Mouse (Mus musculus) MEL (cell line): Measurements from ENCODE around the gene Cntn1. TPM values are rescaled to one million over a fixed set of nuclear protein-coding genes. Genes with fewer than 3 reads are reported as not detected.

Source experiments
- DNase-seq: peaks from one replicate; pipeline ENCODE4 v3.0.0; 2011; ENCODE audit warnings: low read depth, low spot score
- H3K27ac ChIP-seq: 2 replicates; pipeline ENCODE4 v1.5.1; 2012; ENCODE audit warnings: low read depth, mild to moderate bottlenecking, control low read depth, low read length, moderate library complexity; ENCODE audit not compliant: control insufficient read depth
- H3K27me3 ChIP-seq, 2 experiments: fragments of 150-350 bp in 1 of 2; sonication (generic) in 1 of 2; 2 replicates each; pipeline ENCODE4 v1.6.1; 2012; ENCODE audit warnings: low read length in 2 of 2, mild to moderate bottlenecking in 2 of 2, improper control_type of control experiment in 1 of 2, moderate library complexity in 1 of 2; ENCODE audit not compliant: insufficient read depth in 2 of 2, control insufficient read depth in 1 of 2
- H3K36me3 ChIP-seq, 2 experiments: 2 replicates each; pipeline ENCODE4 v1.6.1; 2012 to 2014; ENCODE audit warnings: low read length in 2 of 2, improper control_type of control experiment in 1 of 2, inconsistent platforms in 1 of 2, mild to moderate bottlenecking in 1 of 2; ENCODE audit not compliant: insufficient read depth in 2 of 2, control insufficient read depth in 1 of 2
- H3K4me1 ChIP-seq, 2 experiments: fragments of 150-350 bp in 1 of 2; sonication (generic) in 1 of 2; 2 replicates each; pipeline ENCODE4 v1.6.1; 2012; ENCODE audit warnings: low read length in 2 of 2, improper control_type of control experiment in 1 of 2, mild to moderate bottlenecking in 1 of 2; ENCODE audit not compliant: insufficient read depth in 2 of 2, control insufficient read depth in 1 of 2
- H3K4me3 ChIP-seq, 2 experiments: fragments of 150-350 bp in 1 of 2; sonication (generic) in 1 of 2; 2 replicates each; pipeline ENCODE4 v1.5.1; 2012; ENCODE audit warnings: low read depth in 2 of 2, low read length in 2 of 2, mild to moderate bottlenecking in 2 of 2, moderate library complexity in 2 of 2, control low read depth in 1 of 2, improper control_type of control experiment in 1 of 2; ENCODE audit not compliant: control insufficient read depth in 1 of 2, insufficient read depth in 1 of 2
- H3K79me2 ChIP-seq: 2 replicates; pipeline ENCODE4 v1.6.1; 2012; ENCODE audit warnings: mild to moderate bottlenecking, low read length, moderate library complexity; ENCODE audit not compliant: control insufficient read depth, poor library complexity, insufficient read depth
- H3K9ac ChIP-seq: 2 replicates; pipeline ENCODE4 v1.6.1; 2012; ENCODE audit warnings: low read depth, mild to moderate bottlenecking, control low read depth, low read length, moderate library complexity; ENCODE audit not compliant: control insufficient read depth, poor library complexity, severe bottlenecking
- H3K9me3 ChIP-seq: fragments of 150-350 bp; sonication (generic); replicated peaks from 2 replicates; pipeline ENCODE4 v1.6.1; 2012; ENCODE audit warnings: mild to moderate bottlenecking, low read length, improper control_type of control experiment, moderate library complexity; ENCODE audit not compliant: insufficient read depth
- CHD1 ChIP-seq: IDR thresholded peaks from 2 replicates; pipeline ENCODE4 v1.6.1; 2012; ENCODE audit warnings: low read depth, mild to moderate bottlenecking, inconsistent platforms, low read length, improper control_type of control experiment
- CTCF ChIP-seq, 3 experiments: IDR thresholded peaks in 2 of 3; conservative IDR thresholded peaks in 1 of 3; 2 replicates each; pipeline ENCODE4 v1.5.1; 2011 to 2012; ENCODE audit warnings: low read length in 3 of 3, low read depth in 2 of 3, mild to moderate bottlenecking in 2 of 3, improper control_type of control experiment in 1 of 3, inconsistent platforms in 1 of 3, mixed read lengths in 1 of 3, moderate library complexity in 1 of 3; ENCODE audit not compliant: control insufficient read depth in 1 of 3, insufficient read depth in 1 of 3, poor library complexity in 1 of 3, severe bottlenecking in 1 of 3
- E2F4 ChIP-seq: IDR thresholded peaks from 2 replicates; pipeline ENCODE4 v1.6.1; 2011; ENCODE audit warnings: low read depth, low read length, improper control_type of control experiment, borderline replicate concordance
- EP300 ChIP-seq, 2 experiments: IDR thresholded peaks; 2 replicates each; pipeline ENCODE4 v1.6.1; 2011; ENCODE audit warnings: improper control_type of control experiment in 2 of 2, low read length in 2 of 2, low read depth in 1 of 2, mild to moderate bottlenecking in 1 of 2
- GATA1 ChIP-seq: IDR thresholded peaks from 2 replicates; pipeline ENCODE4 v1.6.1; 2011; ENCODE audit warnings: low read depth, low read length, improper control_type of control experiment
- KAT2A ChIP-seq: conservative IDR thresholded peaks from 2 replicates; pipeline ENCODE4 v1.6.1; 2012; ENCODE audit warnings: low read depth, low read length, improper control_type of control experiment, inconsistent platforms
- MAFK ChIP-seq: IDR thresholded peaks from 2 replicates; pipeline ENCODE4 v1.6.1; 2011; ENCODE audit warnings: low read depth, mild to moderate bottlenecking, low read length, improper control_type of control experiment, borderline replicate concordance
- MAX ChIP-seq: IDR thresholded peaks from 2 replicates; pipeline ENCODE4 v1.6.1; 2011; ENCODE audit warnings: low read length, improper control_type of control experiment
- MAZ ChIP-seq: IDR thresholded peaks from 2 replicates; pipeline ENCODE4 v1.6.1; 2012; ENCODE audit warnings: low read depth, mild to moderate bottlenecking, inconsistent platforms, low read length, improper control_type of control experiment
- MXI1 ChIP-seq: IDR thresholded peaks from 2 replicates; pipeline ENCODE4 v1.6.1; 2011; ENCODE audit warnings: mild to moderate bottlenecking, low read depth, low read length, improper control_type of control experiment
- MYB ChIP-seq: IDR thresholded peaks from 2 replicates; pipeline ENCODE4 v1.6.1; 2011; ENCODE audit warnings: mild to moderate bottlenecking, low read depth, low read length, improper control_type of control experiment
- NELFE ChIP-seq: IDR thresholded peaks from 2 replicates; pipeline ENCODE4 v1.6.1; 2011; ENCODE audit warnings: low read depth, low read length, improper control_type of control experiment
- NRF1 ChIP-seq: IDR thresholded peaks from 2 replicates; pipeline ENCODE4 v1.6.1; 2014; ENCODE audit warnings: low read depth, mild to moderate bottlenecking, inconsistent platforms, low read length, improper control_type of control experiment, moderate library complexity; ENCODE audit not compliant: poor library complexity, insufficient read depth, severe bottlenecking
- POLR2A ChIP-seq, 2 experiments: IDR thresholded peaks; 2 replicates each; pipeline ENCODE4 v1.6.1; 2011 to 2012; ENCODE audit warnings: low read length in 2 of 2, mild to moderate bottlenecking in 2 of 2, control low read depth in 1 of 2, improper control_type of control experiment in 1 of 2, low read depth in 1 of 2, moderate library complexity in 1 of 2; ENCODE audit not compliant: control insufficient read depth in 1 of 2, insufficient read depth in 1 of 2, poor library complexity in 1 of 2
- POLR2AphosphoS2 ChIP-seq: IDR thresholded peaks from 2 replicates; pipeline ENCODE4 v1.6.1; 2011; ENCODE audit warnings: low read length, improper control_type of control experiment
- RCOR1 ChIP-seq: IDR thresholded peaks from 2 replicates; pipeline ENCODE4 v1.6.1; 2012; ENCODE audit warnings: low read depth, mild to moderate bottlenecking, inconsistent platforms, low read length, improper control_type of control experiment
- SIN3A ChIP-seq: IDR thresholded peaks from 2 replicates; pipeline ENCODE4 v1.6.1; 2012; ENCODE audit warnings: low read length, improper control_type of control experiment, inconsistent platforms
- TAL1 ChIP-seq: IDR thresholded peaks from 2 replicates; pipeline ENCODE4 v1.6.1; 2012; ENCODE audit warnings: mild to moderate bottlenecking, inconsistent platforms, low read length, moderate library complexity, mixed read lengths
- TCF12 ChIP-seq: IDR thresholded peaks from 2 replicates; pipeline ENCODE4 v1.6.1; 2014; ENCODE audit warnings: low read depth, mild to moderate bottlenecking, inconsistent platforms, low read length, improper control_type of control experiment, moderate library complexity
- UBTF ChIP-seq: IDR thresholded peaks from 2 replicates; pipeline ENCODE4 v1.6.1; 2012; ENCODE audit warnings: low read depth, mild to moderate bottlenecking, inconsistent platforms, low read length, improper control_type of control experiment, moderate library complexity, borderline replicate concordance; ENCODE audit not compliant: insufficient read depth
- USF1 ChIP-seq: IDR thresholded peaks from 2 replicates; pipeline ENCODE4 v1.6.1; 2014; ENCODE audit warnings: low read depth, mild to moderate bottlenecking, inconsistent platforms, low read length, improper control_type of control experiment, moderate library complexity
- ZC3H11A ChIP-seq: IDR thresholded peaks from 2 replicates; pipeline ENCODE4 v1.6.1; 2012; ENCODE audit warnings: low read depth, mild to moderate bottlenecking, inconsistent platforms, low read length, improper control_type of control experiment
- polyA plus RNA-seq, 2 experiments: library from polyadenylated mRNA; stranded (reverse) in 1 of 2; unstranded in 1 of 2; fragments of >175 nt in 1 of 2; fragments of >200 nt in 1 of 2; gene quantifications; 2 replicates each; pipeline versions ENCODE4 v1.2.1 to v1.2.4; 2012; ENCODE audit warnings: low replicate concordance in 2 of 2, low read depth in 1 of 2; ENCODE audit not compliant: insufficient read length in 2 of 2, insufficient read depth in 1 of 2, missing spikeins in 1 of 2
- total RNA-seq: library from RNA; depleted of rRNA; stranded (reverse); fragments of 300-350 nt; gene quantifications from 2 replicates; pipeline ENCODE4 v1.2.3, GENCODE M21; 2012

Gene Cntn1
- total and polyA plus RNA-seq, 3 experiments, result not detected

DNA sequence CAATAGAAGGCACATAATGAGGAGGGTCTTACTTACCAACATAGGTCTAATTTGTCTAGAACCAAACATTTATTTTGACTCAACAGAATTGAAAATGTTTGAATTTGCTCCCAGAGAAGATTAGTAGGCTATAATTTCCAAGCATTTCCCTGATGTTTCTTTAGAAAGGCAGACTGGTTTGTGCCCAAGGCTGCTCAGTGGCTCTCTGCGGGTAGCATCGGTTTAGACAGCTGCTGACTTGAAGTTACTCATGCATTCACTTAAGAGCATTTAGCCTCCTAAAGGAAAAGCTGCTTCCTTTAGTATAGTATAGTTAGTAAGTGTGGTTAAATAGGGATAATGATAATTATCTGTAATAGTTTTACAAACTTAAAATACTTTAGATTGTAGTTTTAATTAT, 104.0 kb downstream of the Cntn1 start:
- Histone ChIP-seq H3K36me3 (no peaks in the 10 kb centered on the region), H3K4me1 (no peaks in the 10 kb centered on the region), H3K27me3 (no peaks in the 10 kb centered on the region), H3K79me2 (no peaks in the 10 kb centered on the region), H3K9ac (no peak overlapping the region), H3K4me3 (no peak overlapping the region), H3K9me3 (no peaks in the 10 kb centered on the region), H3K27ac (no peak overlapping the region)
- DNase-seq, result no peak
- TF ChIP-seq RCOR1 (no peak), MXI1 (no peak), EP300 (IDR thresholded peaks at IDR 0.05; ENCODE audit: low read depth in 1 of 2, low read length in 2 of 2) (no peak), MAZ (no peak), KAT2A (no peak), GATA1 (no peak), POLR2AphosphoS2 (no peak), NRF1 (no peak), NELFE (no peak), POLR2A (IDR thresholded peaks at IDR 0.05; ENCODE audit: control insufficient read depth in 1 of 2, insufficient read depth in 1 of 2, low read depth in 1 of 2, low read length in 2 of 2, poor library complexity in 1 of 2) (no peak), SIN3A (no peak), CHD1 (no peak)

DNA sequence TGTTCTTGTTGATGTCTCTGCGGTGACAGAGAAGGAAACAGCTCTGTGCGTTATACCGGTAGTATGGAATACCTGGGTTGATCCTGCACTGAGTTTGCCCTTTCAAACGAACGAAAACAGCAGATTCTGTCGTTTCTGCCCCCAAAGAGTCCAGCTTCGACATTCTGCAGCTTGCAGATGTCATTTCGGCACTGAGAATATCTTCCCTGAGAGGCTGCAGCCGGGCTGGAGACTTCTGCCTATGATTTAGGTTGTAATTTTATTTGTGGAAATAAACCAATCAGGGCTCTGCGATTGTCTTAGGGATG, 109.8 kb downstream of the Cntn1 start:
- Histone ChIP-seq H3K4me3 (no peak overlapping the region), H3K79me2 (no peaks in the 10 kb centered on the region), H3K4me1 (no peaks in the 10 kb centered on the region), H3K36me3 (no peaks in the 10 kb centered on the region), H3K9ac (no peak overlapping the region), H3K9me3 (no peaks in the 10 kb centered on the region), H3K27ac (no peak overlapping the region), H3K27me3 (no peaks in the 10 kb centered on the region)
- no peak for DNase-seq
- TF ChIP-seq ZC3H11A (no peak), EP300 (IDR thresholded peaks at IDR 0.05; ENCODE audit: low read depth in 1 of 2, low read length in 2 of 2) (no peak), TCF12 (no peak), POLR2AphosphoS2 (no peak), MXI1 (no peak), MAFK (no peak), E2F4 (no peak), POLR2A (IDR thresholded peaks at IDR 0.05; ENCODE audit: control insufficient read depth in 1 of 2, insufficient read depth in 1 of 2, low read depth in 1 of 2, low read length in 2 of 2, poor library complexity in 1 of 2) (no peak), CTCF (IDR thresholded peaks at IDR 0.05 in 2 of 3, conservative IDR thresholded peaks at IDR 0.05 in 1 of 3; ENCODE audit: control insufficient read depth in 1 of 3, insufficient read depth in 1 of 3, low read depth in 2 of 3, low read length in 3 of 3, poor library complexity in 1 of 3, severe bottlenecking in 1 of 3) (no peak), MYB (no peak), USF1 (no peak), TAL1 (no peak), UBTF (no peak), NRF1 (no peak), MAX (no peak)
